ENCODE assay signal across 10 mouse cellular contexts in the genomic region with DNA sequence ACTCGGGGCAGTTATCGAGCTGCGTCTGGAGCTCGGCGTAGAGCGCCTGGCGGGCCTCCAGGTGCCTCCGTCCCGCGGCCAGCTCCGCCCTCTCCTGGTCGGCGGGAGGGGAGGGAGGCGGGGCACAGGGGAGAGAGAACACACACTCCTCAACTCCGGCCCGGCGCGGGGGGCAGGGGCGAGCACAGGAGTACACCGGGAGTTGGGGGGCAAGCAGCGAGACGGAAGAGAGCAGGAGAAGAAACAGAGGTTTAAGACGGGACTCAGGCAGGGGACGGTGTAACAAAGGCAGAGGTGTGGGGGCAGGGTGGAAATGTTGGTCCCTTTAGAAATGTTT. TPM values are rescaled to one million over a fixed set of nuclear protein-coding genes. Genes with fewer than 3 reads are reported as not detected.
A peak's percentile ranks its signal among the peaks of the same experiment; 100 is the strongest.
DNase-seq lines count a peak whose midpoint lies in the region; ATAC-seq and TF ChIP-seq lines count a peak whose summit lies in the region.
"Had no signal": no experiment of that assay in that cellular context is flagged by ENCODE, and none has a peak within 500 bp of the region (broad histone marks: within the 10 kb centered on the region; RNA-seq: fewer than 3 reads in every experiment).

No protein-coding gene starts in this region.

- TF ChIP-seq CTCF in kidney, postnatal 0 days (IDR thresholded peaks at IDR 0.05; ENCODE audit: low read depth) = peak; percentile 61
- 0 out of 2 replicates have a peak, but pooled peaks have one; percentile 10 for TF ChIP-seq CTCF in small intestine, adult 2 months (IDR thresholded peaks at IDR 0.05; ENCODE audit: extremely low read depth, insufficient read length, insufficient replicate concordance, low read depth, low read length)

- no peak for ATAC-seq in cerebellum, adult (ENCODE audit: insufficient number of reproducible peaks, low FRiP score, low TSS enrichment)
- peak; percentile 88 for ATAC-seq in heart, embryonic 15.5 days (replicated peaks; ENCODE audit: insufficient number of reproducible peaks, insufficient read depth, low FRiP score, low read depth)
- peak; percentile 72 for ATAC-seq in kidney, postnatal 0 days (replicated peaks; ENCODE audit: low FRiP score, low read depth)
- no peak for ATAC-seq in monocyte, adult 5-6 weeks (replicated peaks; ENCODE audit: insufficient number of reproducible peaks, low FRiP score, low TSS enrichment, poor library complexity, severe bottlenecking)

- H3K4me1 ChIP-seq in erythroblast, embryonic 14.5 days (ENCODE audit: control insufficient read depth) = peaks cover 20% of the 10 kb centered on the region
- H3K4me1 ChIP-seq in heart, embryonic 15.5 days (replicated peaks) = peaks cover 20% of the 10 kb centered on the region
- H3K4me1 ChIP-seq in kidney, postnatal 0 days (replicated peaks; ENCODE audit: insufficient read depth, low read length) = 0 out of 2 replicates have a peak, but pooled peaks cover 4% of the 10 kb centered on the region
- peaks cover 41% of the 10 kb centered on the region for H3K4me1 ChIP-seq in small intestine, adult 2 months (ENCODE audit: control insufficient read depth, insufficient read depth, insufficient read length, low read length)

- peaks cover 22% of the 10 kb centered on the region for H3K27me3 ChIP-seq in erythroblast, embryonic 14.5 days (ENCODE audit: control insufficient read depth)
- H3K27me3 ChIP-seq in heart, embryonic 15.5 days = no peaks in the 10 kb centered on the region
- H3K27me3 ChIP-seq in kidney, postnatal 0 days (ENCODE audit: insufficient read depth, low read length) = no peaks in the 10 kb centered on the region
- no peaks in the 10 kb centered on the region for H3K27me3 ChIP-seq in small intestine, adult 2 months (ENCODE audit: control insufficient read depth, insufficient read depth, low read length)

- peak; percentile 58 to 78 for DNase-seq in cerebellum, postnatal 25 days
- peak; percentile 79 for DNase-seq in kidney, postnatal 0 days (ENCODE audit: low spot score)
- peak; percentile 85 for DNase-seq in lung, postnatal 36 days

- H3K4me3 ChIP-seq in erythroblast, embryonic 14.5 days (replicated peaks) = peak overlapping the region; percentile 36
- peak overlapping the region; percentile 52 for H3K4me3 ChIP-seq in heart, embryonic 15.5 days
- peak overlapping the region; percentile 26 for H3K4me3 ChIP-seq in kidney, postnatal 0 days (replicated peaks; ENCODE audit: low read depth, low read length)
- peak overlapping the region; percentile 62 for H3K4me3 ChIP-seq in small intestine, adult 2 months (ENCODE audit: low read depth, low read length)

- H3K9ac ChIP-seq in heart, embryonic 15.5 days = peak overlapping the region; percentile 54
- peak overlapping the region; percentile 14; the same call in 1 of the 2 replicates for H3K9ac ChIP-seq in kidney, postnatal 0 days (ENCODE audit: low read depth, low read length)

- peaks cover 2% of the 10 kb centered on the region; the same call in 1 of the 2 replicates for H3K36me3 ChIP-seq in erythroblast, embryonic 14.5 days (ENCODE audit: control insufficient read depth)
- H3K36me3 ChIP-seq in heart, embryonic 15.5 days = peaks cover 39% of the 10 kb centered on the region; the same call in 1 of the 2 replicates
- peaks cover 22% of the 10 kb centered on the region for H3K36me3 ChIP-seq in kidney, postnatal 0 days (ENCODE audit: insufficient read depth, low read length)
- H3K36me3 ChIP-seq in small intestine, adult 2 months (ENCODE audit: control insufficient read depth, insufficient read depth, low read length) = peaks cover 5% of the 10 kb centered on the region

- TF ChIP-seq POLR2A in small intestine, adult 2 months (IDR thresholded peaks at IDR 0.05; ENCODE audit: low read depth, low read length) = no peak

- H3K27ac ChIP-seq in heart, embryonic 15.5 days = peak overlapping the region; percentile 63
- no peak overlapping the region for H3K27ac ChIP-seq in kidney, postnatal 0 days
- H3K27ac ChIP-seq in small intestine, adult 2 months (ENCODE audit: insufficient read depth, low read depth, low read length) = no peak overlapping the region

- H3K4me2 ChIP-seq in heart, embryonic 15.5 days = peak overlapping the region; percentile 73
- H3K4me2 ChIP-seq in kidney, postnatal 0 days (ENCODE audit: low read length) = peak overlapping the region; percentile 63

- 3% methylated on average over 24 of the region's 24 CpGs for WGBS in heart, embryonic 15.5 days
- WGBS in kidney, postnatal 0 days = 8% methylated on average over 23 of the region's 24 CpGs
- WGBS in small intestine, adult 2 months = 6% methylated on average over 24 of the region's 24 CpGs

- no peaks in the 10 kb centered on the region for H3K9me3 ChIP-seq in erythroblast, embryonic 14.5 days (ENCODE audit: control insufficient read depth, low read length)
- no peaks in the 10 kb centered on the region for H3K9me3 ChIP-seq in heart, embryonic 15.5 days (replicated peaks)
- H3K9me3 ChIP-seq in kidney, postnatal 0 days (replicated peaks; ENCODE audit: low read length) = no peaks in the 10 kb centered on the region

RNA-seq across cellular contexts. Expression of a gene that starts 26.6 kb away (rescaled TPM):
- polyA plus RNA-seq in erythroblast, embryonic 14.5 days (2012) = 0.15 and 0.23 TPM in 2 replicates
- 23.7 and 31.3 TPM in 2 replicates for polyA plus RNA-seq in heart, embryonic 15.5 days (2015; fragmentation: Nextera tagmentation; extraction: Ambion mirVana)
- 24.2 and 24.4 TPM in 2 replicates for polyA plus RNA-seq in kidney, postnatal 0 days (2015; fragmentation: Nextera tagmentation; extraction: Ambion mirVana)
- polyA plus RNA-seq in small intestine, adult 2 months (2012; rRNA removed) = 29.8 and 34.1 TPM in 2 replicates
- 2.1 to 4.3 TPM (median 3.1 TPM) in 3 replicates for total RNA-seq in monocyte, adult 5-6 weeks (2017)

RNA-seq across cellular contexts. Expression of a gene that starts 35.4 kb away (rescaled TPM):
- not detected in 2 replicates for polyA plus RNA-seq in erythroblast, embryonic 14.5 days (2012)
- not detected in 2 replicates for polyA plus RNA-seq in heart, embryonic 15.5 days (2015; fragmentation: Nextera tagmentation; extraction: Ambion mirVana)
- 1.5 and 2.2 TPM in 2 replicates for polyA plus RNA-seq in kidney, postnatal 0 days (2015; fragmentation: Nextera tagmentation; extraction: Ambion mirVana)
- 131 and 183 TPM in 2 replicates for polyA plus RNA-seq in small intestine, adult 2 months (2012; rRNA removed)
- not detected in 3 replicates for total RNA-seq in monocyte, adult 5-6 weeks (2017)
- total RNA-seq: left cerebral cortex, adult 18-20 months had no signal
- polyA plus RNA-seq: C2C12 had no signal

RNA-seq across cellular contexts. Expression of a gene that starts 59.2 kb away (rescaled TPM):
- 0.33 and 0.52 TPM in 2 replicates for polyA plus RNA-seq in erythroblast, embryonic 14.5 days (2012)
- 106 and 125 TPM in 2 replicates for polyA plus RNA-seq in heart, embryonic 15.5 days (2015; fragmentation: Nextera tagmentation; extraction: Ambion mirVana)
- polyA plus RNA-seq in kidney, postnatal 0 days (2015; fragmentation: Nextera tagmentation; extraction: Ambion mirVana) = 135 and 149 TPM in 2 replicates
- 19.3 and 47.9 TPM in 2 replicates for polyA plus RNA-seq in small intestine, adult 2 months (2012; rRNA removed)
- 156 to 231 TPM (median 178 TPM) in 3 replicates for total RNA-seq in monocyte, adult 5-6 weeks (2017)

RNA-seq across cellular contexts. Expression of a gene that starts 59.3 kb away (rescaled TPM):
- 0.29 and 0.86 TPM in 2 replicates for polyA plus RNA-seq in erythroblast, embryonic 14.5 days (2012)
- 54.3 and 66.6 TPM in 2 replicates for polyA plus RNA-seq in heart, embryonic 15.5 days (2015; fragmentation: Nextera tagmentation; extraction: Ambion mirVana)
- polyA plus RNA-seq in kidney, postnatal 0 days (2015; fragmentation: Nextera tagmentation; extraction: Ambion mirVana) = 98.3 and 109 TPM in 2 replicates
- polyA plus RNA-seq in small intestine, adult 2 months (2012; rRNA removed) = 13.4 and 26.2 TPM in 2 replicates
- 20.1 to 53.5 TPM (median 37.4 TPM) in 3 replicates for total RNA-seq in monocyte, adult 5-6 weeks (2017)

Comparison
In these comparisons a context has a peak if more than half of its experiments do, and no peak if none do; other contexts are left out.
1. ATAC-seq: peak in heart, embryonic 15.5 days (single experiment) and kidney, postnatal 0 days (single experiment); none in cerebellum, adult (single experiment) and monocyte, adult 5-6 weeks (single experiment).
2. RNA of a gene that starts 26.6 kb away (polyA plus RNA-seq): 29.8 to 34.1 TPM in small intestine, adult 2 months, 24.2 to 24.4 TPM in kidney, postnatal 0 days and 23.7 to 31.3 TPM in heart, embryonic 15.5 days; 0.15 to 0.23 TPM in erythroblast, embryonic 14.5 days; every median in the first group is over 10 times any median in the second.
3. RNA of a gene that starts 35.4 kb away (polyA plus RNA-seq): 131 to 183 TPM in small intestine, adult 2 months; 1.5 to 2.2 TPM in kidney, postnatal 0 days, not detected in erythroblast, embryonic 14.5 days and not detected in heart, embryonic 15.5 days; every median in the first group is over 10 times any median in the second.
4. RNA of a gene that starts 59.2 kb away (polyA plus RNA-seq): 135 to 149 TPM in kidney, postnatal 0 days, 106 to 125 TPM in heart, embryonic 15.5 days and 19.3 to 47.9 TPM in small intestine, adult 2 months; 0.33 to 0.52 TPM in erythroblast, embryonic 14.5 days; every median in the first group is over 10 times any median in the second.
5. Peak in every context shown above with its lines, with median percentiles within 50 percentile points of each other: DNase-seq and H3K4me3 ChIP-seq.